Mouse (Mus musculus): Measurements from ENCODE around the gene Lnpep. TPM values are rescaled to one million over a fixed set of nuclear protein-coding genes. Genes with fewer than 3 reads are reported as not detected.

Lnpep gene
- total RNA-seq (2023): 144 to 174 TPM (median 163 TPM) in 4 replicates

GRCm38 (mm10) chr17:17624957-17625586, at the start of gene Lnpep:
Gene Lnpep, minus strand, starts transcription at chr17:17625050.

Other genes with a start within 250 kb of the Lnpep start
- 0.20 TPM in 1 of 4 replicates, not detected in the others for gene Lix1, start 222.4 kb downstream of the Lnpep start, total RNA-seq (2023)
- gene Vmn2r90, start 78.7 kb upstream of the Lnpep start, total RNA-seq (2023): not detected in 4 replicates
- 1.6 to 2.6 TPM (median 2.0 TPM) in 4 replicates for gene Spaca6, start 202.1 kb upstream of the Lnpep start, total RNA-seq (2023)
- gene Has1, start 230.2 kb upstream of the Lnpep start, total RNA-seq (2023): not detected in 4 replicates

Data from B cell, adult 62 days (primary cell).